Mouse (Mus musculus) CH12.LX (cell line): ENCODE data around the gene Aunip. TPM values are rescaled to one million over a fixed set of nuclear protein-coding genes. Genes with fewer than 3 reads are reported as not detected.

Experiments used
- DNase-seq: peaks from one replicate; pipeline ENCODE4 v3.0.0-alpha.2; 2013; ENCODE audit errors: extremely low read depth
- H3K27ac ChIP-seq: 2 replicates; pipeline ENCODE4 v1.5.1; 2012; ENCODE audit warnings: low read depth, mild to moderate bottlenecking, control low read depth, moderate library complexity; ENCODE audit not compliant: insufficient read depth
- H3K27me3 ChIP-seq: replicated peaks from 2 replicates; pipeline ENCODE3; 2012; ENCODE audit warnings: inconsistent platforms
- H3K36me3 ChIP-seq, 2 experiments: replicated peaks in 1 of 2; 2 replicates each; pipeline versions ENCODE3 to v1.6.1; 2012; ENCODE audit warnings: inconsistent platforms in 1 of 2, low read length in 1 of 2, mild to moderate bottlenecking in 1 of 2, mixed read lengths in 1 of 2, moderate library complexity in 1 of 2; ENCODE audit not compliant: control insufficient read depth in 1 of 2, insufficient read depth in 1 of 2
- H3K4me1 ChIP-seq, 2 experiments: 2 replicates each; pipeline ENCODE4 v1.6.1; 2012; ENCODE audit warnings: inconsistent platforms in 1 of 2, moderate library complexity in 1 of 2; ENCODE audit not compliant: insufficient read depth in 2 of 2, control insufficient read depth in 1 of 2
- H3K4me2 ChIP-seq: 2 replicates; pipeline ENCODE4 v1.6.1; 2012; ENCODE audit warnings: low read depth, mild to moderate bottlenecking, control low read depth; ENCODE audit not compliant: poor library complexity, insufficient read depth, severe bottlenecking
- H3K4me3 ChIP-seq, 3 experiments: fragments of 150-350 bp in 1 of 3; sonication (generic) in 1 of 3; replicated peaks in 1 of 3; 2 replicates each; pipeline versions ENCODE3 to v1.5.1; 2011 to 2012; ENCODE audit warnings: low read depth in 2 of 3, low read length in 2 of 3, mild to moderate bottlenecking in 2 of 3, moderate library complexity in 2 of 3, control low read depth in 1 of 3, improper control_type of control experiment in 1 of 3, inconsistent platforms in 1 of 3, mixed read lengths in 1 of 3; ENCODE audit not compliant: poor library complexity in 1 of 3
- H3K79me2 ChIP-seq: replicated peaks from 2 replicates; pipeline ENCODE4 v1.6.1; 2012; ENCODE audit warnings: mild to moderate bottlenecking, moderate library complexity; ENCODE audit not compliant: control insufficient read depth, poor library complexity, insufficient read depth, severe bottlenecking; ENCODE audit errors: extremely low read depth
- H3K9ac ChIP-seq: 2 replicates; pipeline ENCODE4 v1.6.1; 2012; ENCODE audit warnings: low read depth, mild to moderate bottlenecking, control low read depth, moderate library complexity; ENCODE audit not compliant: insufficient read depth
- H3K9me3 ChIP-seq: replicated peaks from 2 replicates; pipeline ENCODE3; 2012; ENCODE audit warnings: low read length, inconsistent platforms, mixed read lengths
- BHLHE40 ChIP-seq: IDR thresholded peaks from 2 replicates; pipeline ENCODE4 v1.6.1; 2011; ENCODE audit warnings: mild to moderate bottlenecking, low read depth, low read length, improper control_type of control experiment
- CHD2 ChIP-seq: IDR thresholded peaks from 2 replicates; pipeline ENCODE4 v1.6.1; 2011; ENCODE audit warnings: low read length, improper control_type of control experiment
- CTCF ChIP-seq, 2 experiments: IDR thresholded peaks in 1 of 2; conservative IDR thresholded peaks in 1 of 2; 2 replicates each; pipeline ENCODE4 v1.5.1; 2011 to 2012; ENCODE audit warnings: low read depth in 2 of 2, low read length in 2 of 2, improper control_type of control experiment in 1 of 2, inconsistent platforms in 1 of 2, mild to moderate bottlenecking in 1 of 2, moderate library complexity in 1 of 2
- E2F4 ChIP-seq: IDR thresholded peaks from 2 replicates; pipeline ENCODE4 v1.6.1; 2011; ENCODE audit warnings: low read depth, low read length, improper control_type of control experiment; ENCODE audit not compliant: insufficient replicate concordance
- EP300 ChIP-seq: IDR thresholded peaks from 2 replicates; pipeline ENCODE4 v1.6.1; 2011; ENCODE audit warnings: low read length, improper control_type of control experiment
- ETS1 ChIP-seq: conservative IDR thresholded peaks from 2 replicates; pipeline ENCODE4 v1.6.1; 2012; ENCODE audit warnings: low read depth, mild to moderate bottlenecking, inconsistent platforms, low read length, improper control_type of control experiment, moderate library complexity
- GABPA ChIP-seq: IDR thresholded peaks from 2 replicates; pipeline ENCODE4 v1.6.1; 2012; ENCODE audit warnings: low read depth, low read length, improper control_type of control experiment, inconsistent platforms; ENCODE audit not compliant: insufficient replicate concordance
- HCFC1 ChIP-seq: IDR thresholded peaks from 2 replicates; pipeline ENCODE4 v1.6.1; 2012; ENCODE audit warnings: low read depth, mild to moderate bottlenecking, inconsistent platforms, low read length, improper control_type of control experiment
- IRF4 ChIP-seq: IDR thresholded peaks from 2 replicates; pipeline ENCODE4 v1.6.1; 2014; ENCODE audit warnings: low read depth, mild to moderate bottlenecking, inconsistent platforms, low read length, improper control_type of control experiment
- MAZ ChIP-seq: IDR thresholded peaks from 2 replicates; pipeline ENCODE4 v1.6.1; 2012; ENCODE audit warnings: low read depth, mild to moderate bottlenecking, inconsistent platforms, low read length, improper control_type of control experiment, moderate library complexity
- MXI1 ChIP-seq: IDR thresholded peaks from 2 replicates; pipeline ENCODE4 v1.6.1; 2011; ENCODE audit warnings: mild to moderate bottlenecking, low read depth, low read length, improper control_type of control experiment
- NELFE ChIP-seq: IDR thresholded peaks from 2 replicates; pipeline ENCODE4 v1.6.1; 2011; ENCODE audit warnings: low read depth, low read length, improper control_type of control experiment
- RAD21 ChIP-seq: IDR thresholded peaks from 2 replicates; pipeline ENCODE4 v1.6.1; 2011; ENCODE audit warnings: low read depth, mild to moderate bottlenecking, low read length, improper control_type of control experiment, moderate library complexity
- RCOR1 ChIP-seq: conservative IDR thresholded peaks from 2 replicates; pipeline ENCODE4 v1.6.1; 2012; ENCODE audit warnings: low read depth, mild to moderate bottlenecking, inconsistent platforms, low read length, improper control_type of control experiment
- ZMIZ1 ChIP-seq: IDR thresholded peaks from 2 replicates; pipeline ENCODE4 v1.6.1; 2012; ENCODE audit warnings: low read depth, mild to moderate bottlenecking, inconsistent platforms, low read length, improper control_type of control experiment
- ZNF384 ChIP-seq: IDR thresholded peaks from 2 replicates; pipeline ENCODE4 v1.6.1; 2012; ENCODE audit warnings: low read depth, low read length, improper control_type of control experiment, inconsistent platforms
- dilution Hi-C: fragments of 300-500 bp; cut with MboI; formaldehyde crosslinking; loops from 2 replicates; pipeline ENCODE4 v1.14.3; 2020; ENCODE audit warnings: low sequenced_read_pairs; ENCODE audit not compliant: extremely low pct_unique_long_range_greater_than_20kb, extremely low pct_ligation_motif_present
- in situ Hi-C: fragments of 300-500 bp; cut with MboI; formaldehyde crosslinking; loops from 3 replicates; pipeline ENCODE4 v1.14.3; 2019; ENCODE audit warnings: low sequenced_read_pairs, low pct_ligation_motif_present, low pct_unique_long_range_greater_than_20kb, mixed read lengths
- polyA plus RNA-seq: library from polyadenylated mRNA; unstranded; fragments of >175 nt; gene quantifications from 2 replicates; pipeline ENCODE4 v1.2.1, GENCODE M21; 2012; ENCODE audit warnings: low read depth; ENCODE audit not compliant: insufficient read length
- total RNA-seq, 2 experiments: library from RNA; depleted of rRNA; stranded (reverse); fragments of 300-350 nt in 1 of 2; fragments of >200 nt in 1 of 2; gene quantifications; 2 replicates each; pipeline ENCODE4 v1.2.3; 2012 to 2014

Aunip gene
- total and polyA plus RNA-seq, 3 experiments: 11.5 to 14.9 (median 11.7) TPM

GRCm38 (mm10) chr4:134483696-134484095 lies 27.1 kb upstream of the Aunip start:
- in situ Hi-C loops (loop anchor here (25.0 kb wide), 1 partner anchor 221 kb away; the partner anchor contains the start of gene Grrp1), dilution Hi-C loops (no loop called here)
- Histone ChIP-seq H3K36me3 (no peaks in the 10 kb centered on the region), H3K4me3 (no peak overlapping the region), H3K27ac (no peak overlapping the region), H3K4me1 (peaks cover 2 to 9% of the 10 kb centered on the region in 2 experiments; a peak in 2 of 4 replicates), H3K9me3 (no peaks in the 10 kb centered on the region), H3K79me2 (no peaks in the 10 kb centered on the region), H3K4me2 (no peak overlapping the region), H3K9ac (no peak overlapping the region), H3K27me3 (peaks cover 47% of the 10 kb centered on the region)
- DNase-seq: no peak
- TF ChIP-seq GABPA: no peak
- no peak for TF ChIP-seq EP300
- no peak for TF ChIP-seq ZNF384
- no peak for TF ChIP-seq NELFE
- no peak for TF ChIP-seq MXI1
- no peak for TF ChIP-seq HCFC1
- TF ChIP-seq BHLHE40: no peak
- no peak for TF ChIP-seq ETS1
- TF ChIP-seq RCOR1: no peak
- TF ChIP-seq MAZ: no peak
- no peak for TF ChIP-seq RAD21

GRCm38 (mm10) chr4:134484231-134484630 lies 26.6 kb upstream of the Aunip start:
- TF ChIP-seq RAD21 (no peak), IRF4 (no peak), CTCF (conservative IDR thresholded peaks at IDR 0.05 in 1 of 2, IDR thresholded peaks at IDR 0.05 in 1 of 2; ENCODE audit: low read depth in 2 of 2, low read length in 2 of 2) (no peak), ZMIZ1 (no peak), RCOR1 (no peak), BHLHE40 (no peak), MXI1 (no peak), ETS1 (no peak), CHD2 (no peak), E2F4 (no peak)
- Histone ChIP-seq H3K9me3 (no peaks in the 10 kb centered on the region), H3K27me3 (peaks cover 42% of the 10 kb centered on the region), H3K36me3 (no peaks in the 10 kb centered on the region), H3K79me2 (no peaks in the 10 kb centered on the region), H3K9ac (no peak overlapping the region), H3K27ac (no peak overlapping the region), H3K4me3 (no peak overlapping the region), H3K4me1 (peaks cover 2 to 6% of the 10 kb centered on the region in 2 experiments; a peak in 2 of 4 replicates), H3K4me2 (no peak overlapping the region)
- dilution Hi-C loops (no loop called here), in situ Hi-C loops (loop anchor here (25.0 kb wide), 1 partner anchor 222 kb away; the partner anchor contains the start of gene Grrp1)
- DNase-seq: no peak
